Mouse (Mus musculus) left cerebral cortex, postnatal 4 days (tissue): ENCODE results near the gene Pigm. TPM values are rescaled to one million over a fixed set of nuclear protein-coding genes. Genes with fewer than 3 reads are reported as not detected.
A peak's percentile ranks its signal among the peaks of the same experiment; 100 is the strongest.

Experiments
- DNase-seq: peaks from one replicate; pipeline ENCODE4 v3.0.0-alpha.2; 2022
- intact Hi-C: fragments of 180-260 bp; cut with DNase I; formaldehyde crosslinking; loops from one replicate; pipeline ENCODE4 v1.15.1; 2025
- total RNA-seq, 2 experiments: library from RNA; stranded (reverse); gene quantifications; 2 replicates each; pipeline ENCODE4 v1.2.3; 2021

Pigm gene
- total RNA-seq, 2 experiments from 2014 or later, result 11.1 TPM

- no peak for DNase-seq
- intact Hi-C loops, result loop anchor here (5.0 kb wide), 1 partner anchor 988 kb away; no protein-coding TSS in a partner anchor
Observed at GRCm38 (mm10) chr1:172409431-172409830, 33.1 kb downstream of the Pigm start.

GRCm38 (mm10) chr1:172410806-172411205 lies 34.5 kb downstream of the Pigm start:
- intact Hi-C loops, result loop anchor here (5.0 kb wide), 1 partner anchor 221 kb away; the partner anchor contains the start of gene Dusp23
- peak; percentile 70 for DNase-seq

- intact Hi-C loops, result loop anchor here (2.0 to 5.0 kb wide), 2 partner anchors 77 to 220 kb away; partner anchors contain the start of gene Dusp23
Observed at GRCm38 (mm10) chr1:172412204-172412603, 35.9 kb downstream of the Pigm start.

DNA sequence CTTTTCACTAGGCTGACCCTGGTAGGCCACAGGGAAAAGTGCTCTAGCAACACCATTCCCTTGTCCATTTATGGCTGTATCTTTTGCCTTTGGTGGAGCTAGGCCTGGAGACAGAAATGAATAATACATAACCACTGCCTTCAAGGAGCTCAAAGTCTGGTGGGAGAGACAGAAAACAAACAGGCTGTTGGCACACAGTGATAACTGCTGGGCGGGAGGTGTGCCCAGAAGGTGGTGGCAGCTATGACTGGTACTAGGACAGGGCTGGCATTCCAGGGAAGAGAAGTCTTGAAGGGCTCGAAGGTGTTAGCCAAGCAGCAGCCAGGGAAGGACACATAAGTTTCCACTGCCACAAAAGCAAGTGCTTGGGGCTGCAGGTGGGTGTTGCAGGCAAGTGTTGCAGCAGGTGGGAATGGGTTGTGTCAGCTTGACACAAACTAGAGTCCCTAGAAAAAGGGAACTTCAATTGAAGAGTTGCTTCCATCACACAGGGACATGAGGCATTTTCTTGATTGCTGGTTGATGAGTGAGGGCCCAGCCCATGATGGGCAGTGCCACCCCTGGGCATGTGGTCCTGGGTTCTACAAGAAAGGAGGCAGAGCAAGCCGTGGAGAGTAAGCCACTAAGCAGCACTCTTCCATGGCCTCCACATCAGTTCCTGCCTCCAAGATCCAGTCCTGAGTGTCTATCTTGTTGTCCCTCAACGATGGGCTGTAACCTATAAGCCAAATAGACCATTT lies 37.3 kb downstream of the Pigm start:
- DNase-seq, result no peak
- intact Hi-C loops, result loop anchor here (2.0 to 5.0 kb wide), 2 partner anchors 75 to 219 kb away; partner anchors contain the start of gene Dusp23

More at GRCm38 (mm10) chr1:172412204-172412603, 35.9 kb downstream of the Pigm start:
- DNase-seq, result peak; percentile 85

DNA sequence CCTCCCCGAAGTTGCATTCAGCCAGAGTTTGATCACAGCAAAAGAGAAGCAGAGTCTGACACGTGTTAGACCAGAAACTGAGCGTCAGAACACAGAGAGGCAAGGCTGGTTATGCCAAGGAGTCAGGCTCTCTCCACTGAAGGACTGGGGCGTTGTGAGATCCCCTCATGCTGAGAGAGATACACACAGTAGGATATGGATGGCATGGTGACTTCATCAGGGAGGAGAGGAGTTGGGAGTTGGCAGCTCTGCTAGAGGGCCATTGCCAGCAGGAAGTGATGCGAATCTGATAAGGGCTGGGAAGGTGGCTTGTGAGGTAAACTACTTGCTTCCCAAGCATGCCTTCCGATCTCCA lies 37.9 kb downstream of the Pigm start:
- intact Hi-C loops, result loop anchor here (5.0 kb wide), 1 partner anchor 218 kb away; the partner anchor contains the start of gene Dusp23
- DNase-seq, result no peak

DNA sequence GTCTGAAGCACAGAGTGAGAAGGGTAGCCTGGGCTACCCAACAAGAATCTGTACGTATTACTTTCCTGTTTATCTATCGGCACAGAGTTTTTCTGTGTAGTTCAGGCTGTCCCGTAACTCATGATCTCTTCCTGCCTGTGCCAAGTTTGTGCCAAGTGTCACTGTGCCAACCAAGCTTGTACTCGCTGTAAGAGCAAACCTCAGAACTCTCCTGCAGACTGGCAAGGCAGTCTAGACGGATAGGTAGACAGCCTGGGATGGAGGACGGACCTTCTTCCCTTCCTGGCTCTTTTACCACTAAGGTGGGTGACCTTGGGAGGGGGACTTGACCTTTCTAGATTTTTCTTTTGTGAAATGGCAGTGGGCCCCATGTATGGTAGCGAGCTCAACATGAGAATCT lies 38.7 kb downstream of the Pigm start:
- intact Hi-C loops, result no loop called here

GRCm38 (mm10) chr1:172418173-172418572 lies 41.8 kb downstream of the Pigm start:
- DNase-seq, result no peak
- intact Hi-C loops, result no loop called here

More for the DNA sequence above, 38.7 kb downstream of the Pigm start:
- no peak for DNase-seq

DNA sequence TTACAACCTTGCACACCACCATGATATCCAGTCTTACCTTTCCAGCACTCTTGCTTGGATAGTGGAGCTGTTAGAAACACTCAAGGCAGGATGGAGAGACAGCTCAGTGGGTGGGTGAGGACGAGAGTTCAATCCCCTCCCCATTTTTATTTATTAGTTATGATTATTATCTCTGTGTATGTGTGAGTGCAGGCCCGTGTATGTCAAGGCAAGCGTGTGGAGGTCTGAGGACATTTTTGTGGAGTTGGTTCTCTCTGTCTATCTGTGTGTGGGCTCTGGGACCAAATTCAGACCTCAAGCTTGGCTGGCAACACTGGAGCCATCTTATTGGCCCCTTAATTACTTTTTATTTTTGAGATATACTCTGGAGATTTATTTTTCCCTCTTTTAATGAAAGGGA lies 42.3 kb downstream of the Pigm start:
- intact Hi-C loops, result no loop called here
- no peak for DNase-seq

GRCm38 (mm10) chr1:172420181-172420580 lies 43.8 kb downstream of the Pigm start:
- DNase-seq, result no peak
- intact Hi-C loops, result no loop called here

GRCm38 (mm10) chr1:172423393-172423792 lies 47.0 kb downstream of the Pigm start:
- DNase-seq, result no peak
- intact Hi-C loops, result no loop called here

GRCm38 (mm10) chr1:172426419-172426818 lies 50.1 kb downstream of the Pigm start:
- intact Hi-C loops, result no loop called here
- DNase-seq, result no peak

- intact Hi-C loops, result no loop called here
Observed at GRCm38 (mm10) chr1:172427841-172428240, 51.5 kb downstream of the Pigm start.

GRCm38 (mm10) chr1:172428614-172429013 lies 52.3 kb downstream of the Pigm start:
- intact Hi-C loops, result no loop called here
- no peak for DNase-seq

More at GRCm38 (mm10) chr1:172427841-172428240, 51.5 kb downstream of the Pigm start:
- no peak for DNase-seq

GRCm38 (mm10) chr1:172430731-172431220 lies 54.4 kb downstream of the Pigm start:
- intact Hi-C loops, result no loop called here
- DNase-seq, result no peak

- intact Hi-C loops, result no loop called here
- DNase-seq, result peak; percentile 38
Observed at GRCm38 (mm10) chr1:172431836-172432586, 55.7 kb downstream of the Pigm start.

DNA sequence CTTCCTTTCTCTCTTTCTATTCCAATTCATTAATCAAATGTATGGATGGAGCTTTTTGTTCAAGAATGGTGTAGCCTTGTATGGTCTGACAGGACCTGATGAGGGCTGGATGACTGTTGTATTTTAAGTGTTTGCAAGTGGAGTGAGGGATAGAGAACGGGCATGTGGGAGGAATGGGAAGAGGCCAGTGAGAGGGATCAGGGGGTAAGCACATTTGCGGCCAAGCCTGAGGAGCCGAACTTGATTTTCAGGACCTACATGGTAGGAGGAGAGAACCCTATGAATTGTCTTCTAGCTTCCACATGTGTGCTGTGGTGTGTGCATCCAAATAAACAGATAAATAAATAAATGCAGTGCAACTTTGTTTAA lies 56.2 kb downstream of the Pigm start:
- intact Hi-C loops, result no loop called here

GRCm38 (mm10) chr1:172433012-172433850 lies 56.9 kb downstream of the Pigm start:
- intact Hi-C loops, result no loop called here
- DNase-seq, result no peak

More for the DNA sequence above, 56.2 kb downstream of the Pigm start:
- no peak for DNase-seq
